Mouse (Mus musculus) stomach, embryonic 16.5 days (tissue): ENCODE data around the gene Plagl2. TPM values are rescaled to one million over a fixed set of nuclear protein-coding genes. Genes with fewer than 3 reads are reported as not detected.
A peak's percentile ranks its signal among the peaks of the same experiment; 100 is the strongest.

Source experiments
- ATAC-seq: fragments of 200-750 bp; cut with Nextera tagmentation; 2 replicates; pipeline ENCODE4 v1.8.0; 2017; ENCODE audit warnings: moderate number of reproducible peaks, moderate TSS enrichment; ENCODE audit not compliant: insufficient read depth, low FRiP score
- H3K27ac ChIP-seq: fragments of 300-500 bp; sonication (generic); 2 replicates; pipeline ENCODE4 v1.5.1; 2014; ENCODE audit warnings: low read length
- H3K27me3 ChIP-seq: fragments of 300-500 bp; sonication (generic); 2 replicates; pipeline ENCODE4 v1.6.1; 2014; ENCODE audit warnings: low read length, control low read depth, mixed read lengths; ENCODE audit not compliant: control insufficient read depth, insufficient read depth
- H3K36me3 ChIP-seq: fragments of 300-500 bp; sonication (generic); 2 replicates; pipeline ENCODE4 v1.6.1; 2014; ENCODE audit warnings: low read length; ENCODE audit not compliant: control insufficient read depth, insufficient read depth
- H3K4me1 ChIP-seq: fragments of 300-500 bp; sonication (generic); 2 replicates; pipeline ENCODE4 v1.6.1; 2014; ENCODE audit warnings: low read length, control low read depth, mixed read lengths; ENCODE audit not compliant: control insufficient read depth, insufficient read depth
- H3K4me2 ChIP-seq: fragments of 300-500 bp; sonication (generic); 2 replicates; pipeline ENCODE4 v1.6.1; 2014; ENCODE audit warnings: low read depth, low read length, mixed read lengths
- H3K4me3 ChIP-seq: fragments of 300-500 bp; sonication (generic); replicated peaks from 2 replicates; pipeline ENCODE4 v1.5.1; 2014; ENCODE audit warnings: mild to moderate bottlenecking, low read length
- H3K9ac ChIP-seq: fragments of 300-500 bp; sonication (generic); 2 replicates; pipeline ENCODE4 v1.6.1; 2014; ENCODE audit warnings: low read length
- H3K9me3 ChIP-seq: fragments of 300-500 bp; sonication (generic); replicated peaks from 2 replicates; pipeline ENCODE4 v1.6.1; 2016; ENCODE audit warnings: low read length, control low read depth; ENCODE audit not compliant: control insufficient read depth
- WGBS: fragments of 180-500 bp; shearing (Covaris S2); extraction: QIAGEN DNeasy Blood & Tissue Kit; methylation state at CpG from one replicate; pipeline ENCODE4 v1.1.7; 2014; 5-methylcytosine and 5-hydroxymethylcytosine counted together
- polyA plus RNA-seq: library from polyadenylated mRNA; unstranded; fragments of >200 nt; fragmentation: Nextera tagmentation; extraction: Ambion mirVana; gene quantifications from 2 replicates; pipeline ENCODE4 v1.2.1, GENCODE M21; 2015

Plagl2 gene
- polyA plus RNA-seq, 1 experiment from 2014 or later = 19.6 TPM

DNA sequence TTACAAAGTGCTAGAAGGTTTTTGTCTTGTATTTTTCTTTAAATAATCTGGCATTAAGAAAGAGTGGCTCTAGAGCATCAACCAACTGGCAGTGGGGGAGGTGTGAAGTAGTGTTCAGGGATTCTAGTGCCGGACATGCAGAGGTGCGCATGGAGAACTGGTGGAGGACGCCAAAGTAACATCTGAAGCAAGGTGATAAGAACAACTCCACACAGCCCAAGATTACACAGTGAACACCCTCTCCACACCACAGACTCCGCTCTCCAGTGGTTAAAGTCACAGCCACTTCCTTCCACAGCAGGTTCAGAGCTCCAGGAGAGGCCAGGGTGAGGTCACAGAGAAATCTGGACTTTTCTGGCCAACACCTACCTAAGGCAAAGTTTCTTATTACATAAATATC lies 13.3 kb downstream of the Plagl2 start:
- H3K4me1 ChIP-seq = peaks cover 7% of the 10 kb centered on the region; the same call in 1 of the 2 replicates
- no peaks in the 10 kb centered on the region for H3K9me3 ChIP-seq
- H3K27me3 ChIP-seq = no peaks in the 10 kb centered on the region
- WGBS = 87% methylated on average over 4 of the region's 4 CpGs
- H3K27ac ChIP-seq = no peak overlapping the region
- no peak overlapping the region for H3K4me2 ChIP-seq
- ATAC-seq = peak; percentile 25; the same call in 1 of the 2 replicates
- no peak overlapping the region for H3K4me3 ChIP-seq
- H3K36me3 ChIP-seq = peaks cover 24% of the 10 kb centered on the region
- no peak overlapping the region for H3K9ac ChIP-seq

DNA sequence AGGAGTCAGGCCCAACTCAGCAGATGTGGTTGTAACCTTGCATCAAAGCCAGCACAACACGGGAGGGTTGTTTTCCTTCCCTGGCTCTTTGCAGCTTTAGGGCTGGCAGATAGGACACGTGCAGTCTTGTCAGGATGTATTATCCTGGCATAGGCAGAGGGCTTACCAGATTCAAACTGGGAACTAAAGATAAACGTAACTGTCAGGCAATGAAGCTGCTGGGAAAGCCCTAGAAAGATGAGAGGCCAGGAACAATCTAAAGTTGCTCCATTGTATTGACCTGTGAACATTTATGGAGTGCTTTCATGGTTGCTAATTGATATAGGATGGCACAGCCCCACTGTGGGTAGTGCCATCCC lies 15.7 kb downstream of the Plagl2 start:
- no peaks in the 10 kb centered on the region for H3K9me3 ChIP-seq
- peak overlapping the region; percentile 52 for H3K4me2 ChIP-seq
- peaks cover 7% of the 10 kb centered on the region; the same call in 1 of the 2 replicates for H3K4me1 ChIP-seq
- peak overlapping the region; percentile 64; the same call in 1 of the 2 replicates for H3K27ac ChIP-seq
- H3K9ac ChIP-seq = peak overlapping the region; percentile 80
- peaks cover 5% of the 10 kb centered on the region; the same call in 1 of the 2 replicates for H3K36me3 ChIP-seq
- peak; percentile 2; the same call in 1 of the 2 replicates for ATAC-seq
- peak overlapping the region; percentile 62 for H3K4me3 ChIP-seq
- WGBS = 8% methylated on average over 3 of the region's 3 CpGs
- no peaks in the 10 kb centered on the region for H3K27me3 ChIP-seq

GRCm38 (mm10) chr2:153224946-153225594 lies 16.2 kb downstream of the Plagl2 start, which contains the start of gene Tspyl3:
Gene Tspyl3 (minus strand): TSS chr2:153225441.
- H3K9ac ChIP-seq = peak within 1 kb of the TSS; percentile 80
- peaks cover 7% of the 10 kb centered on the region; the same call in 1 of the 2 replicates for H3K4me1 ChIP-seq
- 1% methylated on average over 31 of the region's 31 CpGs for WGBS
- no peaks in the 10 kb centered on the region for H3K27me3 ChIP-seq
- ATAC-seq = peak; percentile 62
- H3K4me2 ChIP-seq = peak within 1 kb of the TSS; percentile 52
- H3K27ac ChIP-seq = peak within 1 kb of the TSS; percentile 64
- no peaks in the 10 kb centered on the region for H3K9me3 ChIP-seq
- peak within 1 kb of the TSS; percentile 62 for H3K4me3 ChIP-seq
- no peaks in the 10 kb centered on the region for H3K36me3 ChIP-seq

- Histone ChIP-seq H3K27ac (no peak overlapping the region), H3K4me1 (peaks cover 7% of the 10 kb centered on the region; the same call in 1 of the 2 replicates), H3K27me3 (no peaks in the 10 kb centered on the region), H3K9me3 (no peaks in the 10 kb centered on the region), H3K9ac (no peak overlapping the region), H3K4me2 (no peak overlapping the region), H3K36me3 (no peaks in the 10 kb centered on the region), H3K4me3 (no peak overlapping the region)
- WGBS = 90% methylated on average over 2 of the region's 2 CpGs
- no peak for ATAC-seq
Measured at GRCm38 (mm10) chr2:153222566-153222965, 18.7 kb downstream of the Plagl2 start.

- Histone ChIP-seq H3K27ac (no peak overlapping the region), H3K36me3 (no peaks in the 10 kb centered on the region), H3K4me3 (no peak overlapping the region), H3K27me3 (no peaks in the 10 kb centered on the region), H3K4me2 (no peak overlapping the region), H3K9me3 (no peaks in the 10 kb centered on the region), H3K9ac (no peak overlapping the region), H3K4me1 (peaks cover 7% of the 10 kb centered on the region; the same call in 1 of the 2 replicates)
- ATAC-seq = no peak
Measured at GRCm38 (mm10) chr2:153222130-153222529, 19.1 kb downstream of the Plagl2 start.

- H3K4me3 ChIP-seq = no peak overlapping the region
- no peak overlapping the region for H3K27ac ChIP-seq
- WGBS = 80% methylated on average over 4 of the region's 4 CpGs
- no peak overlapping the region for H3K9ac ChIP-seq
- no peaks in the 10 kb centered on the region for H3K9me3 ChIP-seq
- H3K36me3 ChIP-seq = no peaks in the 10 kb centered on the region
- no peak overlapping the region for H3K4me2 ChIP-seq
- no peaks in the 10 kb centered on the region for H3K27me3 ChIP-seq
- H3K4me1 ChIP-seq = peaks cover 7% of the 10 kb centered on the region; the same call in 1 of the 2 replicates
- no peak for ATAC-seq
Measured at GRCm38 (mm10) chr2:153221620-153222019, 19.6 kb downstream of the Plagl2 start.

DNA sequence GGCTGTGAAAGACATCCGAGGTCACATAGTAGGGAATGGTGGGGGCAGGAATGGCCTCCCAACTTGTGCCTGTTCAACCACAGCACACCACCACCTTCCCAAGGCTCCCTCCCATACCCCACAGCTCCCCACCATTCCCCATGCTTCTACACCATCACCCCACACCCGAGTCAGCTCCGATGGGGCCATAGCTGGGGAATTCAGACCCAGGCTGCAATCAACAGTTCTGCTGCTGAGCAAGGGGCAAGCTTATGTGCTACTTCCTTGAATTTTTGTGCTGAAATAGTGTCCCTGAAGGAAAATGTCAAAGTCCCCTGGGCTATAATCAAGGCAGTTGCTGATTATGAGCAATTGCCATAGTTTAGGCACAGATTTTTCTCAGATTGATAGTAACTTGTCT lies 22.7 kb downstream of the Plagl2 start:
- no peak for ATAC-seq
- H3K36me3 ChIP-seq = no peaks in the 10 kb centered on the region
- no peak overlapping the region for H3K27ac ChIP-seq
- H3K9me3 ChIP-seq = no peaks in the 10 kb centered on the region
- WGBS = 74% methylated on average over 3 of the region's 3 CpGs
- no peaks in the 10 kb centered on the region for H3K4me1 ChIP-seq
- no peak overlapping the region for H3K9ac ChIP-seq
- no peak overlapping the region for H3K4me2 ChIP-seq
- H3K4me3 ChIP-seq = no peak overlapping the region
- H3K27me3 ChIP-seq = no peaks in the 10 kb centered on the region

DNA sequence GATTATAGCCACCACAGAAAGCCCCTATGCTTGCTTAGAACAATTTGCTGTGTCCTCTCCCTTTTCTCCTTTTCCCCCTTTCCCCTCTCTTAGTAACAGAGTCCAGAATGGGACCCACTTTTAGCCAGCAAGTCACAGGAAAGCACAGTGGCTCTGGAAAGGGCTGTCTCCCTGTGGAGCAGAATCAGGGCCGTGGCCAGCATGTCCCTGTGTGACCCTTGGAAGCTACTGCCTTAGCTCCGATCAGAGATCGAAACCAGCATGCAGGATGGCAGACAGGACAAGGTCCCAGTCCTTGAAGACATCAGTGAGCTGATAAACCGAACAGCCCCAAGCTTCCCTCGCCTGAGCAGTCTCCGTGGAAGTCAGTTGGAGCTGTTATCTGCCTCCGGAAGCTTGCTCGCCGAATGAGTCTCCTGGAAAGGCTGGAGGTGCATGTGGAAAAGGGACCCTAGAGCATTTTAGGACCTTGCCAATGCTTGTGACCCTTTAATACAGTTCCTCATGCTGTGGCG lies 23.3 kb downstream of the Plagl2 start:
- H3K27ac ChIP-seq = no peak overlapping the region
- H3K27me3 ChIP-seq = no peaks in the 10 kb centered on the region
- no peaks in the 10 kb centered on the region for H3K4me1 ChIP-seq
- H3K9ac ChIP-seq = no peak overlapping the region
- H3K9me3 ChIP-seq = no peaks in the 10 kb centered on the region
- no peak overlapping the region for H3K4me3 ChIP-seq
- no peak overlapping the region for H3K4me2 ChIP-seq
- H3K36me3 ChIP-seq = no peaks in the 10 kb centered on the region
- no peak for ATAC-seq
- 83% methylated on average over 10 of the region's 10 CpGs for WGBS

GRCm38 (mm10) chr2:153215421-153215820 lies 25.8 kb downstream of the Plagl2 start:
- no peak overlapping the region for H3K4me3 ChIP-seq
- no peaks in the 10 kb centered on the region for H3K4me1 ChIP-seq
- no peak overlapping the region for H3K9ac ChIP-seq
- no peak overlapping the region for H3K27ac ChIP-seq
- H3K27me3 ChIP-seq = no peaks in the 10 kb centered on the region
- no peaks in the 10 kb centered on the region for H3K36me3 ChIP-seq
- ATAC-seq = no peak
- no peak overlapping the region for H3K4me2 ChIP-seq
- 76% methylated on average over 4 of the region's 4 CpGs for WGBS
- no peaks in the 10 kb centered on the region for H3K9me3 ChIP-seq
